Mouse (Mus musculus) brown adipose tissue, adult 24 weeks (tissue): ENCODE results near the gene Pold2. TPM values are rescaled to one million over a fixed set of nuclear protein-coding genes. Genes with fewer than 3 reads are reported as not detected.

Source experiments
- H3K27ac ChIP-seq: fragments of 200-500 bp; replicated peaks from 2 replicates; pipeline ENCODE4 v1.5.1; 2012; ENCODE audit warnings: low read depth, mild to moderate bottlenecking, low read length
- H3K4me1 ChIP-seq: fragments of 200-500 bp; 2 replicates; pipeline ENCODE4 v1.6.1; 2012; ENCODE audit warnings: low read length, mixed read lengths; ENCODE audit not compliant: control insufficient read depth, insufficient read depth, insufficient read length
- H3K4me3 ChIP-seq: fragments of 200-500 bp; 2 replicates; pipeline ENCODE4 v1.5.1; 2012; ENCODE audit warnings: low read depth, mild to moderate bottlenecking, low read length, moderate library complexity; ENCODE audit not compliant: insufficient read depth
- polyA plus RNA-seq: library from polyadenylated mRNA; stranded (reverse); fragments of >200 nt; gene quantifications from 2 replicates; pipeline ENCODE4 v1.2.4, GENCODE M21; 2012; ENCODE audit not compliant: missing spikeins, insufficient read depth, insufficient read length

Gene Pold2
- polyA plus RNA-seq, 1 experiment: 43.7 TPM

DNA sequence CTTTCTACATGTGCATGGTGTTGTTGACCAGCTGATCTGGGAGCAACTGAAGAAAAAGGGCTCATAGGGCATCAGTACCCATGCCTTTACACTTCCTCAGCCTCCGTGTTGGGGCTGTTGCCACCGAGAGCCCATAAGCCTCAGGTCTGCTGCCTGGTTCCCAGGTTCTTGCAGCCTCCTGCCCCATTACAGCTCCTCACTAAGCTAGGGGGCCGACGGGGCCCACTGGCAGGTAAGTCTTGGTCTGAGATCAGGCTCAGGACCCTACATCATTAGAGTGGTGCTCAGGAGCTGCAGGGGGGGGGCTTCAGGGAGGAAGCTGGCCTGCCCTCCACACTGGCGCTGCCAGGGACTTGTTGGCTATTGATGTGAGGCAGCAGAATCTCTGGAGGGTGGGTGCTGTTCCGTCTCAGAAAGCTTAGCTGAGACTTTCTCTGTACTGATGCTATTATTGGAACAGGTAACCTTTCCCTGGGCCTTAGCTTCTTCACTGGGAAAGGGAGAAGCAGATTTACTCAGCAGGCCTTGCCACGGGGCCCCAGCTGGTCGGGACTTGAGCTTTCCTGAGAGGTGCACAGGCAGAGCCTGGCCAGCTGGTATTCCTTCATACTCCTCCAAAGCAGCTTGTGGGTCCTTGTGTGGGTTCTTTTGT lies 21.5 kb downstream of the Pold2 start:
- Histone ChIP-seq H3K27ac (no peak overlapping the region), H3K4me3 (no peak overlapping the region), H3K4me1 (no peaks in the 10 kb centered on the region)

DNA sequence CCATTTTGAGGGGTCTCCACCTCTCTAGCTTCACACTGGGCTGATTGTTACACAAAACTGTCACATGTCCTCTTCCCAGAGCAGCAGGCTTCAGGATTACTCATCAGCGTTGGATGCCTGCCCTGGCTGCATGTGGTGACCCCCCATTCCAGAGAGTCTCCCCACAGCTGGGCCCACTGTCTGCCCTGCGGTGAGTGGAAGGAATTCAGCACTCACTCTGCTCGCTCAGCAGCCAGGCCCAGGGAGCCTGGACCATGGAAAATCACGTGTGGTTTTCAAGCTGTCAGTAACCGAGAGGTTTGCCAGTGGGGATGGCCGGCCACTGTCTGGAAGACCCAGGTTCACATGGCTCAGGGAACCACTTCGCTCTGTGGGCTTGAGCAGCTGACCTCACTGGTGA lies 22.2 kb downstream of the Pold2 start:
- no peak overlapping the region; the same call in 1 of the 2 replicates for H3K27ac ChIP-seq
- no peak overlapping the region for H3K4me3 ChIP-seq
- no peaks in the 10 kb centered on the region for H3K4me1 ChIP-seq

- Histone ChIP-seq H3K4me3 (no peak overlapping the region), H3K4me1 (no peaks in the 10 kb centered on the region), H3K27ac (no peak overlapping the region)
Measured at GRCm38 (mm10) chr11:5855481-5855880, 22.6 kb downstream of the Pold2 start.

GRCm38 (mm10) chr11:5852314-5852713 lies 25.8 kb downstream of the Pold2 start:
- H3K4me1 ChIP-seq: no peaks in the 10 kb centered on the region
- no peak overlapping the region for H3K4me3 ChIP-seq
- no peak overlapping the region for H3K27ac ChIP-seq

DNA sequence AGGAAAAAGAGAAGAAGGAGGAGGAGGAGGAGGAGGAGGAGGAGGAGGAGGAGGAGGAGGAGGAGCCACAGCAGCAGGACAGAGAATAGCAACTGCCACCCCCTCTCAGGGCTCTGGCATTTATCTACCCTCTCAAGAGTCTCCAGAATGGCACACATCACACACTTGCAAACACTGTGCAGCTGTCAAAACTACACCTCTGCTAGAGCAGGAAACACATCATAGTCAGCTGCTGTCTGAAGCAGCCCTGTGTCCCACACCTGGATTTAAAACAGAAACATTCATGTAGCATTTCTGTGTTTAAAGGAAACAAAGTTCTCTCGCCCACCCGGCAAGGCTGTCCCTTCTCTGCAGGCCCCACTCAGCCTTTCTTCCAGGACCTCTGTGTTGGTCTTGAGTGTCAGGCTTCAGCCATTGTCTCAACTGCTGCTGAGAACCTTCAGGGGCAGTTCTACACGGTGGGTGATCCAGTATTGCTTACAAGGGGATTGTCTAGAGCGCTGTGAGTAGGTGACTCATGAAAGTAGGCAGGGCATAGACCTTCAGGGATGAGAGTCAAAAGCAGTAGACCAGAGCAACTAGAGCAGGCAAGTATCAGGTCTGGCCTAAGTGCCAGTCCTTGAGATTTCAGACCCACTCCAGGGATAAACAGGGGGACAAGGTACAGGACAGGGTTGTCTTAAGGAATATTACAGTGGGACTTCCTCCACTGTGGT lies 26.9 kb downstream of the Pold2 start:
- no peak overlapping the region for H3K27ac ChIP-seq
- no peak overlapping the region for H3K4me3 ChIP-seq
- no peaks in the 10 kb centered on the region for H3K4me1 ChIP-seq

DNA sequence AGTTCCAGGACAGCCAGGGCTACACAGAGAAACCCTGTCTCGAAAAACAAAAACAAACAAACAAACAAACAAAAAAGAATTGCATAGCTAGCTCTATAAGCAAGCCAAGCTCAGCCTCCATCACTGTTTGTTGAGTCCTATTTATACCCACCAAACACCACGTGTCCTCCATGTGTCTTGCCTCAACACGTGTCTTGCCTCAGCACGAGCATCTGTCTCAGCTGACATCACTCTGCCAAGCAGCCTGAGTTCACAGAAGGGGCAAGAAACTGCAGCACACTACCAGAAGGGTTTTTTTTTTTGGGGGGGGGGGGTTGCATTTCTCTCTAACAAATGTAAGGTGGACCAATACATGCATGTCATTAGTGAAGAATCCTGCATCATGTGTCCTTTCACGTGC lies 27.6 kb downstream of the Pold2 start:
- H3K4me3 ChIP-seq: no peak overlapping the region
- no peak overlapping the region for H3K27ac ChIP-seq
- H3K4me1 ChIP-seq: no peaks in the 10 kb centered on the region

DNA sequence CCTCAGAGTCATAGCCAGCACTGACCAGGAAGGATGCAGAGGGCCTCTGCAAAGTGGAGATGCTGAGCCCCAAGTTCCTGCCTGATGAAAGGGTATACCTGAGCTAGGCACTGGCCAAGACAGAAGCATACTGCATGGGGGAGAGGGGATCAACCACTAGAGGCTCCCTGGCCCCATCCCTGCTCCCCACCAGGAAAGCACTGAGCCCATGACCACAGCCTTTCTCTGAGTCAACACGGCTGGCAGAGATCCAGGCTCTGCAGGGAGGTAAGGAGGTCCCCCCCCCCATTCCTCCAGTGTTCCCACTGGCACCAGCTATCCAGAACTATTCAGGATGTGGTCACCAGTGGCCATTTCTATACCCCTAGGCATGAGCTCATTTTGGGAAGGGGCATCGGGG lies 28.8 kb downstream of the Pold2 start:
- Histone ChIP-seq H3K4me1 (no peaks in the 10 kb centered on the region), H3K27ac (no peak overlapping the region), H3K4me3 (no peak overlapping the region)

GRCm38 (mm10) chr11:5848741-5849140 lies 29.4 kb downstream of the Pold2 start:
- Histone ChIP-seq H3K27ac (no peak overlapping the region), H3K4me1 (no peaks in the 10 kb centered on the region), H3K4me3 (no peak overlapping the region)

GRCm38 (mm10) chr11:5846639-5847345 lies 31.3 kb downstream of the Pold2 start:
- Histone ChIP-seq H3K4me1 (no peaks in the 10 kb centered on the region), H3K4me3 (no peak overlapping the region), H3K27ac (no peak overlapping the region)

GRCm38 (mm10) chr11:5843131-5843530 lies 35.0 kb downstream of the Pold2 start:
- Histone ChIP-seq H3K4me1 (no peaks in the 10 kb centered on the region), H3K4me3 (no peak overlapping the region), H3K27ac (no peak overlapping the region)

DNA sequence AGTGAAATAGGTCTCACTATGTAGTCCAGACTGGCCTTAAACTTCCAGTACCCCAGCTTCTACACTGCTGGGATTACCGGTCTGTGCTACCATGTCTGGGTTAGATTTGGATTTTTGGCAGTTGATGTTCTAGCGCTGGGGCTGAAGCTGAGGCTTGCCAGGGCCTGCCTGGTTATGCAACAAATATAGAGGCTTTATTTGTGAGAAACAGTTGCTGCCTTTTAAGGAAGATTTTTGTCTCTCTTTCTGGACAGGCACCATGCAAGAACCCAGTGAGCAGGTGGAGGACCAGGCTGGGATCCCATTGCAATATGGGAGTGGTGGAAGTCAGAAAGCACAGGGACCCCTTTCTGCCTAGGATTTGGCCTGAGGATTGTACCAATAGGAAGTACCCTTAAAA lies 36.3 kb downstream of the Pold2 start:
- no peaks in the 10 kb centered on the region for H3K4me1 ChIP-seq
- no peak overlapping the region for H3K27ac ChIP-seq
- no peak overlapping the region for H3K4me3 ChIP-seq

GRCm38 (mm10) chr11:5840346-5840745 lies 37.7 kb downstream of the Pold2 start:
- Histone ChIP-seq H3K27ac (no peak overlapping the region), H3K4me3 (no peak overlapping the region), H3K4me1 (no peaks in the 10 kb centered on the region)

DNA sequence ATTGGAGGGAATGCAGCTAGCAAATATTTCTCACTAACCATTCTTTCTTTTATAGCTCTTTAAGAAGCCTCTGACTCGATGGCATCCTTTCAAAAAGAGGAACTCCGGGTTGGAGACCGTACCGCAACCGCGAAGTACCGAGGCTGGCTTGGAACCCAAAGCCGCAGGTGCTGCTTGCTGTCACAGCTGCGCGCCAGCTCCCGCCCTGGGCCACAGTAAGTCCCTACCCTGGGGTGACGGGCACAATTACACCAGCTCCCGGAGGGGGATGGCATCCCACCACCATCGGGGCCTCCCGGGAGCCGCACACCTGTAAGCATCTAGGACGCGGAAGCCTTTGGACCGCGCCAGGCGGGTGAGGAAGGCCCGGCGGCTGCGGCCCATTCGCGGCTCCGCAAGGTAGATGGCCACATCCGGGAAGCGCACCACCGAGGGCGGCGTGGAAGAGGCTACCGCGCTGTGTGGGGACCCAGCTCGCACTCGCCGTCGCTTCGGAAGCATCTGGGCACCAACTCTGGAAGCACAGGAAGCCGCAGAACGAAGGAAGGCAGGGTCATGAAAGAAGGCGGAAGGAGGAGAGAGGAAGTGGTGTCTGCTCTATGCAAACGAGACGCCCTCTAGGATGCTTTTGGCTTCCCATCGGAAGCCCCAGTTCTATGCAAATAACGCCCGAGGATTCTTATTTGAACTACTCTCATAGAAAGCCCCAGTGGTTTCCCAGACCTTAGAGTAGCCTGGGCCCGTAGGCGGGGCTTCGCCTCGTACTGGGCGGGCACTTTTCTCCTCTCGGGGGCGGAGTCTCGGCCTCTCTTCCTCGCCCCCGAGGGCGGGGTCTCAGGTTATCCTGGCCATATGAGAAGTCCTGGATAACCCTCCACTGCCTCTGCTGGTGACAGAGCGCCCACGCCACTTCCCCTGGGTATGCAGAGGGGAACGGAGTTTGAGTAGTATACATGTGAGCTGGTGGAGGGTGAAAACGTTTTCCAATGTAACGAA lies 40.5 kb downstream of the Pold2 start, which contains the start of gene Polm:
Polm (minus strand) TSS at position 766 of the 996 bp plus-strand sequence.
- Histone ChIP-seq H3K4me3 (peak within 1 kb of the TSS; percentile 66), H3K27ac (peak within 1 kb of the TSS; percentile 40; the same call in 1 of the 2 replicates), H3K4me1 (no peaks in the 10 kb centered on the region)

DNA sequence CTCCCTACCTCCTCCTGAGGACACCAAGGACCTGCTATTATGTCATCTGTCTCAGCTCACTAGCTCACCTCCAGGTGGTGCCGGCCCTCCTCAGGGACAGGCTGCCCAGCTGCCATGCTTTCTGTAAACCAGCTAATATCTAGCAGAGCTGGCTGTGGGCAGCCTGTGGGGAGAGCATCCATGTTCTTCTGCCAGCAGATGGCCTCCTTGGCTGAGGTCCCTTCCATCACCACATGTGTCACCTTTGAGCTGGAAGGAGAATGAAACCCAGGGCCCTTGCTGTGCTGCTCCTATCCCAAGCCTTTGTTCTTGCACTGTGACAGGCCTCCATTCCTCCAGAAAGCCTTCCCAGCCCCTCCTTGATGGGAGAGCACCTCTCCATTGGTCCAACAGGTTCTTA lies 42.0 kb downstream of the Pold2 start:
- Histone ChIP-seq H3K4me1 (no peaks in the 10 kb centered on the region), H3K4me3 (no peak overlapping the region; the same call in 1 of the 2 replicates), H3K27ac (no peak overlapping the region)
